Mouse (Mus musculus) stomach, postnatal 0 days (tissue): ENCODE results near the gene Kctd15. TPM values are rescaled to one million over a fixed set of nuclear protein-coding genes. Genes with fewer than 3 reads are reported as not detected.

Experiments
- ATAC-seq: fragments of 200-750 bp; cut with Nextera tagmentation; 2 replicates; pipeline ENCODE4 v1.8.0; 2017; ENCODE audit not compliant: low FRiP score, low TSS enrichment
- DNase-seq: peaks from one replicate; pipeline ENCODE4 v3.0.0-alpha.2; 2016; ENCODE audit warnings: low spot score
- H3K27ac ChIP-seq: fragments of 300-500 bp; sonication (generic); replicated peaks from 2 replicates; pipeline ENCODE4 v1.5.1; 2014; ENCODE audit warnings: mild to moderate bottlenecking, control low read depth
- H3K27me3 ChIP-seq: fragments of 300-500 bp; sonication (generic); 2 replicates; pipeline ENCODE4 v1.6.1; 2014; ENCODE audit warnings: low read length; ENCODE audit not compliant: control insufficient read depth, insufficient read depth
- H3K36me3 ChIP-seq: fragments of 300-500 bp; sonication (generic); 2 replicates; pipeline ENCODE4 v1.6.1; 2014; ENCODE audit warnings: low read length, mixed read lengths; ENCODE audit not compliant: control insufficient read depth, insufficient read depth
- H3K4me1 ChIP-seq: fragments of 300-500 bp; sonication (generic); replicated peaks from 2 replicates; pipeline ENCODE4 v1.6.1; 2014; ENCODE audit warnings: antibody characterized with exemption; ENCODE audit not compliant: control insufficient read depth, insufficient read depth
- H3K4me2 ChIP-seq: fragments of 300-500 bp; sonication (generic); replicated peaks from 2 replicates; pipeline ENCODE4 v1.6.1; 2014; ENCODE audit warnings: low read depth, mild to moderate bottlenecking, control low read depth, moderate library complexity
- H3K4me3 ChIP-seq: fragments of 300-500 bp; sonication (generic); 2 replicates; pipeline ENCODE4 v1.5.1; 2014; ENCODE audit warnings: low read depth, low read length, control low read depth
- H3K9ac ChIP-seq: fragments of 300-500 bp; sonication (generic); 2 replicates; pipeline ENCODE4 v1.6.1; 2014; ENCODE audit warnings: mild to moderate bottlenecking, low read length, control low read depth, mixed read lengths
- H3K9me3 ChIP-seq: fragments of 300-500 bp; sonication (generic); 2 replicates; pipeline ENCODE4 v1.6.1; 2016; ENCODE audit warnings: low read length; ENCODE audit not compliant: control insufficient read depth
- CTCF ChIP-seq: IDR thresholded peaks from 2 replicates; pipeline ENCODE4 v1.5.1; 2016; ENCODE audit warnings: antibody characterized with exemption, low read depth, mild to moderate bottlenecking, moderate library complexity
- EP300 ChIP-seq: optimal IDR thresholded peaks from 2 replicates; pipeline ENCODE3; 2016; ENCODE audit warnings: antibody characterized with exemption
- WGBS: fragments of 180-500 bp; shearing (Covaris S2); extraction: QIAGEN DNeasy Blood & Tissue Kit; methylation state at CpG from one replicate; pipeline ENCODE4 v1.1.7; 2014; 5-methylcytosine and 5-hydroxymethylcytosine counted together
- polyA plus RNA-seq: library from polyadenylated mRNA; unstranded; fragments of >200 nt; fragmentation: Nextera tagmentation; extraction: Ambion mirVana; gene quantifications from 2 replicates; pipeline ENCODE4 v1.2.1, GENCODE M21; 2015

Kctd15 gene
- polyA plus RNA-seq, 1 experiment from 2014 or later: 17.5 TPM

DNA sequence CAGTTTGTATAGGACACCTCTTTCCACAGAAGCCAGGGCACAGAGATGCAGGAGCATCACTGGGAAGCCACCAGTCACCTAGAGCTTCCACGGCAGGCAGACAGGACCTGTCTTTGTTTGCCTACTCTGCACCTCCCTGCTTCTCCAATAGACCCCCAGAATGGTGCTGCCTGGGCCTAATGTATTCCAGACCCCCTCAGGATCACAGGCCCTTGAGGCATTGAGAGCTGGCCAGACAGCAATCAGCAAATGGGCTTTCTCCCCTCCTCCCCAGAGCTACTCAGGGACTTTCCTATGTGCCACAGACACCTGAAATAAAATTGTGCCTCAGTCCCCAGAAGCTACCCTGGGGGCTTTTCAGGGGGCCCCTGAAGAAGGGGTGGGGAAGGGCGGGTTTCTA, 5.2 kb downstream of the Kctd15 start:
- TF ChIP-seq EP300 (no peak), CTCF (no peak)
- no peak overlapping the region for H3K27ac ChIP-seq
- no peaks in the 10 kb centered on the region for H3K9me3 ChIP-seq
- H3K27me3 ChIP-seq: no peaks in the 10 kb centered on the region
- H3K4me2 ChIP-seq: peak overlapping the region; percentile 81
- 57% methylated on average over 2 of the region's 2 CpGs for WGBS
- H3K9ac ChIP-seq: no peak overlapping the region
- H3K4me1 ChIP-seq: no peaks in the 10 kb centered on the region
- no peak for ATAC-seq
- H3K36me3 ChIP-seq: peaks cover 4% of the 10 kb centered on the region; the same call in 1 of the 2 replicates
- no peak overlapping the region for H3K4me3 ChIP-seq
- no peak for DNase-seq

- DNase-seq (peak; percentile 77), ATAC-seq (peak; percentile 33)
- TF ChIP-seq EP300 (no peak), CTCF (no peak)
- no peak overlapping the region for H3K9ac ChIP-seq
- peaks cover 8% of the 10 kb centered on the region; the same call in 1 of the 2 replicates for H3K36me3 ChIP-seq
- H3K27ac ChIP-seq: peak overlapping the region; percentile 71
- WGBS: 28% methylated on average over 9 of the region's 9 CpGs
- no peak overlapping the region for H3K4me3 ChIP-seq
- H3K4me2 ChIP-seq: no peak overlapping the region
- H3K27me3 ChIP-seq: no peaks in the 10 kb centered on the region
- H3K4me1 ChIP-seq: no peaks in the 10 kb centered on the region
- no peaks in the 10 kb centered on the region for H3K9me3 ChIP-seq
Observed at GRCm38 (mm10) chr7:34647052-34647451, 9.5 kb downstream of the Kctd15 start.

DNA sequence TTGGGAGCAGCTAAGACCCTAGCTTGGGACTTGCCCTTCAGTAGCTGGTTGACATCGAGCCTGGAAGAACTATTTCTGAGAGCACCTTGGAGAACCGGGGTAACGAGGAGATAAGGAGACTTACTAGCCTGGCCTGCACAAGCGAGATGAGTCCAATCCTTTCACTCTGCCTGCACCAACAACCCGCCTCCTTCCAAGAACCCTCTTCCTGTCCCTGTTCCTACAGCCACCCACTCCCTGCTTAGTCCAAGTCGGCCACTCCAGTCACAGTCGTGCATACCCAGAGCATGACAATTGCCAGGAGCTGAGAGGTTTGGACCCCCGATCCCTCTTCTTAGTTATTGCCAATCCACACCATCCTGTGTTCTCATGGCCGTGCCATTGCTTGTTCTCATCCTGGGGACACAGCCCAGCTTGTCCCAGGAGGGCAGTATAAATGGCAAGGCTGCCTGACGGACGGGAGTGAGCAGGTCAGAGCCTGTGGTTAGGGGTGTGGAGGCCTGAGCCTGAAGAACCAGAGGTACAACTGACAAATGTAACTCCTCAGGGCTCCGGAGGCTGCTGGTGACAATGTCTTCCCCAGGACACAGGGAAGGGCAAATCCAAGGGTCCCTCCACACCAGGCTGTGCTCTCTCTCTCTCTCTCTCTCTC, 10.3 kb downstream of the Kctd15 start:
- H3K4me2 ChIP-seq: no peak overlapping the region
- DNase-seq (no peak), ATAC-seq (no peak)
- no peaks in the 10 kb centered on the region for H3K9me3 ChIP-seq
- no peak for TF ChIP-seq EP300
- TF ChIP-seq CTCF: no peak
- no peak overlapping the region for H3K4me3 ChIP-seq
- H3K36me3 ChIP-seq: peaks cover 8% of the 10 kb centered on the region; the same call in 1 of the 2 replicates
- peak overlapping the region; percentile 71 for H3K27ac ChIP-seq
- WGBS: 74% methylated on average over 12 of the region's 12 CpGs
- no peaks in the 10 kb centered on the region for H3K27me3 ChIP-seq
- no peaks in the 10 kb centered on the region for H3K4me1 ChIP-seq
- no peak overlapping the region for H3K9ac ChIP-seq

DNA sequence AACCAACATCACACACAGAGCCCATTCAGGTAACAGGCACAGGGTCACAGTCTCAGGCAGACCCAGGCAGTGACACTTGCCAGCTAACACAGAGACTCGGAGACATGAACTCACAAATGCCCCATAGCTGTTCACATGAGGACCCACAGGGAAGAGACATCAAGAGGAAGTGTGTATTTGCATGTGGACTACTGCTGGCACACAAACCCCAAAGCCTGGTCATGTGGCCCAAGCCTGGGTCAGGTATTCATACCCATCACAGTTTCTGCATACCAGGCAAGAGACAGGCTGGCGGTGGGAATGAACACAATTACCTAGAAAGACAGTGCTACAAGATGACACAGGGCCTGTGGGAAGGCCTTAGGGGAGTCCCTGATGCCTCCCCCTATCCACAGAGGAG, 10.9 kb downstream of the Kctd15 start:
- no peak overlapping the region for H3K4me3 ChIP-seq
- H3K27me3 ChIP-seq: no peaks in the 10 kb centered on the region
- no peak overlapping the region for H3K4me2 ChIP-seq
- H3K4me1 ChIP-seq: no peaks in the 10 kb centered on the region
- peaks cover 8% of the 10 kb centered on the region; the same call in 1 of the 2 replicates for H3K36me3 ChIP-seq
- ATAC-seq: no peak
- peak overlapping the region; percentile 36 for H3K27ac ChIP-seq
- 85% methylated on average over 2 of the region's 2 CpGs for WGBS
- DNase-seq: no peak
- no peaks in the 10 kb centered on the region for H3K9me3 ChIP-seq
- TF ChIP-seq CTCF (no peak), EP300 (no peak)
- H3K9ac ChIP-seq: no peak overlapping the region

- WGBS: 84% methylated on average over 18 of the region's 18 CpGs
- Histone ChIP-seq H3K36me3 (peaks cover 9% of the 10 kb centered on the region; the same call in 1 of the 2 replicates), H3K4me3 (no peak overlapping the region), H3K27ac (no peak overlapping the region), H3K4me2 (no peak overlapping the region), H3K27me3 (no peaks in the 10 kb centered on the region), H3K4me1 (no peaks in the 10 kb centered on the region), H3K9ac (no peak overlapping the region), H3K9me3 (no peaks in the 10 kb centered on the region)
- DNase-seq (no peak), ATAC-seq (no peak)
- TF ChIP-seq EP300 (no peak), CTCF (no peak)
Observed at GRCm38 (mm10) chr7:34644591-34644990, 11.9 kb downstream of the Kctd15 start.

DNA sequence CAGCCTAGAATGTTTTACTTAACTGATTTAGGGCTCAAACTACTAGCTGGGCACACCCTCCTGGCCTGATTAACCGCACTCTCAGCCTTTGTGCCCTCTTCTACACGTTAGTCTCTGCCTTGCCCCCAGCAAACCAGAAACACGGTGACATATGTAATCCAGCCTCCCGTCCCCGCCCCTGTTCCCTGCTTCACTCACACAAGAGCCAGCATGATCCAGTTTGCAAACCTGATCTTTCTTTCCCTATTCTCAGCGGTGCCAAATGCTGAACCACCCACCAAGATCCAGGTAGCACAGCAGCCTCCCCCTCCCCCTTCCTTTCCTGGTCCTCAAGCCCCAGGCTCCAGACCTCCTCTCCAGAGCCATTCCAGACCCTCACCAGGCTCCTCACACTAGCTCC, 13.2 kb downstream of the Kctd15 start:
- H3K36me3 ChIP-seq: peaks cover 9% of the 10 kb centered on the region; the same call in 1 of the 2 replicates
- H3K4me2 ChIP-seq: no peak overlapping the region
- DNase-seq: peak; percentile 20
- WGBS: 54% methylated on average over 6 of the region's 6 CpGs
- H3K27ac ChIP-seq: peak overlapping the region; percentile 61
- no peaks in the 10 kb centered on the region for H3K27me3 ChIP-seq
- no peaks in the 10 kb centered on the region for H3K4me1 ChIP-seq
- no peak overlapping the region for H3K4me3 ChIP-seq
- TF ChIP-seq CTCF (no peak), EP300 (no peak)
- no peak overlapping the region for H3K9ac ChIP-seq
- H3K9me3 ChIP-seq: no peaks in the 10 kb centered on the region
- peak; percentile 45; the same call in 1 of the 2 replicates for ATAC-seq
